Mouse (Mus musculus) mesoderm, embryonic 11.5 days (tissue): ENCODE measurements around the gene Hs1bp3.

Source experiments
- DNase-seq: peaks from one replicate; pipeline ENCODE4 v3.0.0-alpha.2; 2012; ENCODE audit warnings: low read depth, low spot score

The Hs1bp3 gene

DNA sequence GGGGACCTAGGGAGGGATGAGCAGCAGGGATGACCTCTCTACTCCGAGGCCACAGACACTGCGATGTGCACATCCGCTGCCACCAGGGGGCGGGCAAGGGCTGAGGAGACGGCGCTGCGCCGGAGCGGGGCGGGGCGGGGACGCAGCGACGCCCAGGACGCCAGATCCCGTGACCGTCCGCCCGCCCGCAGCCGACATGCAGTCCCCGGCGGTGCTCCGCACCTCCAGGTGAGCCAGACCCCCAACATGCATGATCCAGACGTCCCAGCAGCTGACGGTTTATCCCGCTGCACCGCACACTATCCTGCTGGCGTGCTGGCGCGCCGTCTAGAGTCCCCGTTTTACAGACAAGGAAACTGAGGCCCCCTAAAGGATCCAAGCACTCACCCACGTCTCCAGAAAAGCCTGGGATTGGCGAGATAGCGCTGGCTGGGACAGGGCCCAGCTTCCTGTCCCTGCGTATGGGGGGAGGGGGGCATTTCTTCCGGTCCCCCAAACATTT lies at the start of gene Hs1bp3:
Gene Hs1bp3, plus strand, starts transcription at position 163 of the 502 bp plus-strand sequence.
- DNase-seq = peak; percentile 89

DNA sequence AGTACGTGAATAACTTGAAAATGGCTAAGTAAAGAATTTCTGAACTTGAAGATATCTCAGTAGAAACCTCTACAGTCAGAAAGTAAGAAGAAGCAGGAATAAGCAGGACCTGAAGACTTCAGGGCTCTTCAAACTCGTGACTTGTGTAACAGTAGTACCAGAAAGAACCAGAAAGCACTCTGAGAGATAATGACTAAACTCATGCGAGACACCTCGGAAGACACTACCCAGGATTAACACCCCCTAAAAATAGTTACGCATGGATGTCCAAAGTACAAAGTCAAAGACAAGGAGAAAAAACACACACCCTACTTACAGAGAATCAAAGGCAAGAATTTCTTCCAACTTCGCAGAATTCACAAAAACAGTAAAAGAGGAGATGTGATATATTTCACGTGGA lies 46.9 kb upstream of the Hs1bp3 start:
- no peak for DNase-seq

DNA sequence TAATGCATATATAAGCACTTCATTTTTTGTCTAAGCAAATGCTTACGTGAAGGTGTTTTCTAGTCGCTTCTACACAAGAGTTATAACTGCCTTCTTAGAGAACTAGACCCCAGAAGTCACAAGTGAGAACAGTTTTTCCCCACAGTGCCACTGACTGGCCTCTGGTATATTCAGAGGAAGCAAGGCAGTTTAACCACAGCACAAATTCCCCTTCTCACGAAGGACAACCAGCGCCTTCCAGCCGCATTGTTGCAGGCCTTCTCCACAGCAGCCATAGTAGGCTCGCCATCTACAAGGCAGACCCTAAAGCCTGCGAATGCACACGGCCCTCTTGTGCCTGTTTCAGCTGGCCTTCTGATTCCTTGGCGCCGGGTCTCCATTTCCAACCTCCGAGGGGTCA lies 43.6 kb upstream of the Hs1bp3 start:
- DNase-seq = no peak

DNA sequence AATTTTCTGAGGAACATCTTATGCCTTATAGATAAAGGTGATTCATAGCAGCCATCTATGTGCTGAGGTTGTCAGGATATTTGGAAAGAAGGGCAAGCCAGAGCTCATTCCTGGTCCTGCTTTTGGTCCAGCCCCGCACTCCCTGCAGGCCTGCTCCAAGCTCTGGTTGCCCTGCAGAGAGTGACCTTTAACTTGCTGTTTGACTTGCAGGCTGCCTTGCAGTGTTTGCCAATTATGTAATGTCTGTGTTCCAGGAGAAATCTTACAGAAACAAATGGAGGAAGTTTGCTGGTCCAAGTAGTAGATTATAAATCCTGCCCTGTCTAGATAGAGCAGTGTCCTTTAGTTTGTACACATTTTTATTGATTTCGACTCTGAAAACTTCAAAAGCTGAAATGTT lies 41.8 kb upstream of the Hs1bp3 start:
- no peak for DNase-seq

DNA sequence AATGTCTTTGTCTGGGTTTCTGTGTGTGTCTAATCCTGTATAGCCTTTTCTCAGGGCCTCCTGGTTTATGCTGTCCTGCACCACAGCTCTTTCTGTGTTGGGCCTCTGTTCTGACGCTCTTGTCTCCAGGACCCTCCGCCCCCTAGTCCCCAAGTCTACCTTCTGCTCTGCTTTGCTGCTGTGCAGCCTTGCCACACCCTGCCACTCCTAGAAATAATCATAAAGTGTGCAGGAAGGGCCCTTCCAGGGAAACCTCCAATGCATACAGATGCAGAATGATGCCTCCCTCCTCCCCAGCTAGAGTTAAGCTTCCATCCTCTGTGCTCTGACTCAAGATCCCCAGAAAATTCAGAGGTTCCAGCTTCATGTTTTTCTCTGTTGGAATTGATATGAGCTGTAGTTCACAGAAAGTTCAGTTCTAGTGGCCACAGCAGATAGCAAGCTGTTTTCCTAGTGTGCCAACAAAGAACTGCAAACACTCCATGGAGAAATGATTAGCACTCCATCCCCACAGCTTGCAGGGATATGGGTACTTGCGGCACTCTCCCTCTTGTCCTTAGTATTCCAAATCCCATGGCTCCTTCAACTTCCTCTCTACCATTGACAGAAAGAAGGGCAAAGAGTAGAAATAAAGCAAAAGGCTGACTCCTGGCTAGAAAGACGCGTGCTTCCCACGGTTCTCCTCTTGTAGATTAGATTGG lies 39.6 kb upstream of the Hs1bp3 start:
- DNase-seq = no peak

DNA sequence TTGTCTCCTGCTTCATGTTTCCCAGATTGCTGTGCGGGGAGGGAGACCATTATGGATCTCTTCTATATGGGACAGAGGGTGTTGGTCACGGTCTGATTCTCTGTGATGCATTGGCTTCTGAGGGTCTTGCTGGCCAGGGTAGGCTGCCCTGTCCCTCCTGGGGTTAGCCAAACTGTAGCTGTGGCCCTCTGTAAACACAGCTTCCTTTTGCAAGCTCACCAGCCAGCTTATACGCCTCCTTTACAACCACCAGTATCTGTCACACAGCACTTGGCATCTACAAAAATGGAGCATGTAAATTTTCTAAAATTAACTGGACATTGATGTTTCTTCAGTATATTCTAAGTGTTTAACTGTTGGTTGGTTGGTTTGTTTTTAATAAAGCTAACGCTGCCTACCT lies 37.8 kb upstream of the Hs1bp3 start:
- no peak for DNase-seq

DNA sequence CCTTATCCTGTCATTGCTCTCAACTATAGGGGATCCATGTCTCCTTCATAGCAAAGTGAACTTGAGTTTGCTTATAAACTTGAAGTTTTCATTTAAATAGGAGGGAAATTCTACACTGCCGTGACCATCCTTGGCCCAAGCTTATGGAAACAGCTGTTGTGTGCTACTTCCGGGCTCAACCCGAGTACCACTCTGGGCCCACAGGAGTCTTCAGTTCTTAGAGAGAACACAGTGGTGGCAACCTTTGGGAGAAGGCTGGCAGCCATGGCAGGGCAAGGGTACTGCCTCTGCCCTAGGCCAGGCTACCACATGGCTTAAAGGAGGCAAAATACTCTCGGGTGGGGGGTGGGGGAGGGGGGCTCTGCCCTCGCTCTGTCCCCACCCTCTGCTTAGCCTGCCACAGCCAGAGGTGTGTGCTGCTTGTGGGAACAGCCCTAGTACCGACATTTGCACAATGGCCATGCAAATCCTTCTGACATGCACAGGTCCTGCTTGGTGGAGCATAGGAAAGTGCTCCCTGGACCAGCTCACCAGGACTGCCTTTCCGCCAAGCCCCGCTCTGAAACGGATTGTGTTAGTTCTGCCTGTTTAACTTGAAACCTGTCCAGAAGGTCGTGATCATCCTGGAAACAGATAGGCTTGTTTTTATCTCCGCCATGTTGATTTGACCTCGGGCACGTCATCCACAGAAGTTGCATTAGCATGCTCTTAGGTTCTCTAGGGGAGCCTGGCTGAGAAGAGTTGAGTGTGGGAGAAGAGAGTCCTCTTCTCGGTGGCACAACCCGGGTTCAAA lies 31.8 kb upstream of the Hs1bp3 start:
- no peak for DNase-seq

DNA sequence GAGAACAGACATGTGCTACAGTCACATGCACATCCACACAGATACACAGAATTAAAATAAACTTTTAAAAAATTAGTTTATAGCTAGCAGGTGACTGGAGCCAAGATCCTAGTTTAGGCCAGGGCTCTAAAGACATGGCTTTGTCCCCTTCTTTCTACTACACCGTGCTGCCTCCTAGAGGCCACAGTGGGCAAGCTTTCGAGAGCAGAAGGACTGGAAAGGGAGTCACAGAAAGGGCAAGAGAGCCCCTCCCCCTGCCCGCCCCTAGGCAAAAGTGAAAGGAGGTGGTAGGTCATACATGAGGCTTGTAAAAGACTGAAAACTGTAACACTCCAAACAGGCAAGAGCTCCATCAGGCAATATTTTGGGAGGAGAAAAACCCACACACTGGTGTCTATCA lies 25.3 kb upstream of the Hs1bp3 start:
- no peak for DNase-seq

DNA sequence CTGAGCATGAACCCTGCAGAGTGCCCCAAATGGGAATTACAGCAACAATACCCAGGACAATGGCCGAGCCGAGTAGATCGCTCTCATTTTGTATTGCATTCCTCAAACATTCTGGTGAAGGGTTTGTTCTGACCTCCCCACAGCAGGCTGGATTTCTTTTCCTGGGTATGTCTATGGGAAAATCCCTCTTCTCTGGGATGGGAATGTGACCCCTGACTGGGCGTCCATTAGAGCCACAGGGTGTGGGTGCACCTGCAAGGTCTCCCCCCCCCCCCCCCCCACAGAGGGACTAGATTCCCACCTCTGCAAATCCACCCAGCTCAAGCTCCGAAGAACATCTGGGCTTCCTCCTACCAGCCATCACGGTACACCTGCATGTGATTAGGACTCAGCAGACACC lies 24.1 kb upstream of the Hs1bp3 start:
- no peak for DNase-seq

DNA sequence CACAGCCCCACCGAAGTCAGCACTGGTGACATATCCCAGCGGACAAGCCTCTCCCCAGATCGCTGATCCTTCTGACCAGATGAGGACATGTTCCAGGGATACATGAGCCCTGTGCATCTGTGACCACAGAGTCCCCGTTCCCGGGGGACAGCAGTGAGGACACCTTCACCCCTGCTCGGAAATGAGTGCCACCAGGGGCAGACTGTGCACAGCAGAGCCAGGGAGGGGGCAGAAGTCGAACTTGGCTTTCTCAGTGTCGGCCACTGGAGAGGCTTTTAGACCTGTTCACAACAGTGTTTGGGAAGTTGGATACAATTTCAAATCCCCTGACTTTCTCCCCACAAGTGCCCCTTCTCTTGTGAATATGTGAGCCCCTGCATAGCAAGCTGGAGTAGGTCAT lies 23.7 kb upstream of the Hs1bp3 start:
- DNase-seq = no peak

DNA sequence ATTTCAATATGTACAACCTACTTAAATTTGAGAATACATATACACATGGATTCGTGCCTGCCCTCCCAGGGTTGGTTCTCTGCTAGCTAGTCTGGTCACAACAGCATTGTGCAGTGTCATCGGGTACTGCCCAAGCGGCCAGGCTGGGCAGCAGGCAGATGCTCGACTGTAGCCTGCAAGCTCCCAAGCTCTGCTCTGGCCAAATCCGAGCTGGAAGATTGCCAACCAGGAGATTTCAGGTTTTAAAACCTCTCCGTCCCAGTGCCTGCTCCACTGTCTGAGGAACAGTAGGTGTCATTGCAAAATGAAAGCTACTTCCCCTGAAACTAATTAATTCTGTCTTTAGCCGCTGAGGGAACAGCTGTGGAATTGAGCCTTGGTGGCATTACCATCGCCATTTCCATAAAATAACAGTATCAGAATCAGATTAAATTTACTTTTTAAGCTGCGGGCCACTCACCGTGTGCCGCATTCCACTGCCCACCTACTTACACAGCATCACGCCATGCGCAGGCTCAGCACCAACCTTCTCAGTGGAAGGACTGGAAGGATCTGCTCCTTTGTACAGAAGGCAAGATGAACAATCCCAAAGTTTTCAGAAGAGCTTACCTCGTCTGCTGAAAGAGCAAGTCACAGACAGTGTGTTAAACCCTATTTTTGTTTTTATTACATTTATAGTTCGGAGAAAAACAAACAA lies 21.9 kb upstream of the Hs1bp3 start:
- no peak for DNase-seq

DNA sequence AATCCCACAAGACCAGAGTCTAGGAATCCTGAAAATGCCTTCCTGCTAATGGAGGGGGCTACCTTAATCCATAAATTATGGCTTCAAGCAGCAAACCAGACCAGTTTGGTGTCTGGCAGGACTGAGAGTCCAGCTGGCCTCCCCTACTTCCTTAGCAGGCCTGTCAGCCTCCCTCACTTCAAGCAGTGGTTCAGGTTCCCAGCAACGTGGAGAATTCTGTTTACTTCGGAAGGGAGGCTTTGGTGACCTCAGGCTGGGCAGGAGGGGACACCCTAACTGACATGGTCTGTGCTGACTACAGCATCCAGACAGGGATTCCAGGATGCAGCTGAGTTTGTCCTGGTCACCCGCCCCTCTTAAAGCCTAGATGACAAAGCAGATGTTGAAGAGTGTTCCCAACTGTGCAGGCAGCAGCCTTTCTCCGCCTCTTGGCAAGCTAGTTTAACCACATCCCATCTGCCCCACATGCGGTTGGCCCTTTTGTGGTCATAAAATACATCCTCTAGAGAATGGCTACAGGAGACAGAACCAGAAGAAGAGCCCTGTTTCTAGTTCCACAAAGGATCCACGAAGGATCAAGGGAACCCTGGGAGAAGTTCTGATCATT lies 17.8 kb upstream of the Hs1bp3 start:
- DNase-seq = no peak

DNA sequence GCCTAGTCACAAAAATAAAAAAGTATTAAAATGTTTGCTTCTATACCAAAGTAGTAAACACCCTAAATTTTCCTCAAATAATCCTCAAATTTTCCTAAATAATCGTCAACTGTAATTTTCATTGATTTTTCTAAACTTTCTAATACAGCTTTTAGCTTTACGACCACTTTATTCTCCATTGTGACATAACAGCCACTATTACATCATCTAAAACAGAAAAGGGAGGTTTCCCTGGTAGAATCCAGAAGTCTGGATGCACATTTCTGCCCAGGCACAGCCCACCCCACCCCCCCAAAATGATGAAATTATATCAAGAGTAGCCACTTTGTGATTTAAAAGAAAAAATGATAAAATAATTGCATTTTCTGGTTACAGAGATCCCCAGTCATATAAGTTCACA lies 17.1 kb upstream of the Hs1bp3 start:
- no peak for DNase-seq

DNA sequence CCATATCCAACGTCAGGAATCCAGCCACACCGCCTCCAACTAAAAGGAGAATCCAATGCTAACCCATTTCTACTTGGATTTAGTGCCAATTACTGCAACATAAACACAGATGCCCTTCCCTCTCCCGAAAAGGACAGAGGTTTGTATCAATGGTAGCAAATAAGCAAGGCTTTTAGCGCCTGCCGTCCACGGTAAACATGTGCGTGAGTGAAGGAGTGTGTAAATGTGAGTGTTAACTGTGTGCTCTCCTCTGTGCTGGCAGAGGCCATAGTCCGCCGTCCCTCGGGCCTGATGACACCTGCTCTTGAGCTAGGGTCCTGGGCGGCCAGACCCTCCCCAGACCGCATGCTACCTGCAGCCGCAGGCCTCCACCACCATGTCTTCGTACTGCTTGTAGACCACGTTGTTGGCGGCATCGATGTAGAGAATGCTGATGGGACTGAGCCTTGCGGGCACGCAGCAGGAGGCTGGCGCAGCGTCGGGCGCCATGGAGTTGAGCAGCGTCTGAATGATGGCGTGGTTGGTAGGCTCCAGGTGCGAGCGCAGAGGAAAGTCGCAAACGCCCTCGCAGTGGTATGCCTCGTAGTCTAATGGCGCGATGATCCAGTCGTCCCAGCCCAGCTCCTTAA lies 15.5 kb upstream of the Hs1bp3 start:
- DNase-seq = no peak

DNA sequence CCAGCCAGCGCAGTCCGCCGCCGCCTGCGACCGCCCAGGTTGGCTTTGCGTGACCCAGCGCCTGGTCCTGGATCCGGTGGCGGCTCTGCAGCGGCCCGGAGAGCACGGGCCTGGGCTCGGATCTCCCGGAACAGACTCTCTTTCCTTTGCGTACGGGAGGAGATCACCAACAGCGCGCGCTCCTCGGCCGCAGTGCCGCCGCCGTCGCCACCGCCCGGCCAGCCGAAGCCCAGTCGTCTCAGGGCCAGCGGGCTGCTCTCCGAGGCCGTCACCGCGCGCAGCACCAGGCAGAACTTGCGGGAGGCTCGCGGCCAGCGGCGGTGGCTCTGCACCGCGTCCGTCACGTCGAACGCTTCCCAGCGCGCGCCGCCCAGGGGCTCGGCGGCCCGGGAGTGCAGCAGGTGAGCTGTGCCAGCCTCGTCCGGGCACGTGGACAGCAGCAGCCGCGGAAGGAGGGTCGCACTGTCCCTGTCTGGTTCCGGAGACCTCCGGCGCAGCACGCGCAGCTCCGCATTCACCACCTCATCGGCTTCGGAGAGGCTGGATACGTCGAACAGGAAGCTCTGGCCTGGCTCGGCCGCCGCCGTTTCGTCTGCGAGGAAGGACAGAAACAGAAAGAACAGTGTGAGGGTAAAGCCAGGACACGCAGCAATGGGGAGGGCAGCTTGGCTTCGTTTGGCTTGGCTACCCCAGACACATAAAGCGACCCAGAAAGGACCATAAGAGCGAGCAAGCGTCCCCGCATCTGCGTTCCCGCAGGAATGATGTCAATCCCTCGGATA lies 14.7 kb upstream of the Hs1bp3 start:
- no peak for DNase-seq

DNA sequence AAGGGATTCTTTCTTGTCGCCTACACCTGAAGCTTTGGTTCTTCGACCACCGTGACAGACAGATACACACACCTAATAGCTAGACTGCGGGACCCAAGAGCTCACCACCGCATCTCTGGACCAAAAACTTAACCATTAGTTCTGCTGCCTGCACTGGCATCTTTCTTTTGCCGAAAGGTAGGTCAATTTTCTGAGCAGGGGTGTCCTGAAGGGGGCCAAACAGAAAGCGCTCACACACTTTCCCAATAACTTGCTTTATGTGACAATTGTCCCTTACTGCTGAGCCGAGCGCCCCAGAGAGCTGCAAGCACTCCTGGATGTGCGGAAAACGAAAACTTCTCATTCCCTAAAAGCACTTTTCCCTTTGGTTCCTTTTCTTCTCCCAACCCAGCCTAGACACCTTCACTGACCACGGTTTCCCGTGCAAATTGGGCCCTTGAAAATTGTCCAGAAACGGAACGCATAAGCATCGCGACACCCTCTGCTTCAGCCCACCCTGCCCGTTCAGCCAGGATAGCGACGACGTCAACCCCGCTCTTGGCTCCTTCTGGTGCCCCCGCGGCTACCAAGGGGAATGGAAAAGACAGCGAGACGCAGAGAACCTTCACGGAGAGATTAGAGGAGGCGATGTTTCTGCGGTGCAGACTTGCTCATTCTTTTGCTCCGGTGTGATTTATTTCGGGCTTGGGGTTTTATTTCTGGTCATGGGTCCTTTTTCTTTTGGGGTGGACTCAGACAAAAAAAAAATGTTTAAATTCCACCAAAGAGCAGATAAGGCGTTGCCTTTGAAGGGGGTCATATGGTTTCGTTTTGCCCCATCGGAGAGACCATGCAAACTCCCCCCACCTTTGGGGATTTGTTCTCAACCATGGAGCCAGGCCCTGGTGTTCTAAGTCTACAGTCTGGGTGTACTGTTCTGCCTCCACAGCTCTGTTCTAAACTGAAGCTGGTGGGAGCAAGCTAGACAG lies 13.8 kb upstream of the Hs1bp3 start:
- DNase-seq = no peak

DNA sequence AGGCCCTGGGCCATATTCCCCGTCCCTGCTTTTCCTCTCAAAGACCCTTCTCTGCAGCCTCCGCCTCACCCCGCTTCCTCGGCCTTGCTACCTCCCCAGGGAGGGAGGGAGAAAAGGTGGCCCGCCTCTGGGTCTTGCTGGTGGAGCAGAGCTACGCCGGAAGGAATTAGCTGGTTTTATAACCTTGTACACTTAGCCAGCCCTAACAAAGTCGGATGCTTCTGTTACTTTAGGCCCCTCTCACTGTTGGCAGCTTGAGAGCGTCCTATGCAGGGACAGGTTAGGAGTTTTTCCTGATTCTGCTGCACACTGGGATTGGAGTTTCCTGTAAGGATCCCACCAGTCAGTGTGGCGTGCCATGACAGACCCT lies 13.1 kb upstream of the Hs1bp3 start:
- DNase-seq = no peak

DNA sequence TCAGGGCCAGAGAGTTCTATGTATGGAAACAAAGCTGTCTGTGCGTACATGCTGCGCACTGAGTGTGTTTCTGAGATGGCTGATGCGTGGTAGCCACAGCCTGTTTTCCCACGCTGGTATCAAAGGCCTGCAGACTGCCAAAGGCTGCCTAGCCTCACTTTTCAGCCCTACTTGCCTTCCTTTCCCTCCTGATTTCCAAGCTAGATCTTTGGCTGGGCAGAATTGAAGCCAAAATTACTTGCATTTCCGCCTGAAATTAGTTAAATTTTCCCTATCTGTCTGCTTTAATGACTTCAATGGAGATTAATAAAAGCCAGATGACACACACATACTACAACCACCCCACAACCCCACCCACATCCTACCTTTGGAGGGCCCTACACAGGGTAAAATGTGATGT lies 12.7 kb upstream of the Hs1bp3 start:
- no peak for DNase-seq

DNA sequence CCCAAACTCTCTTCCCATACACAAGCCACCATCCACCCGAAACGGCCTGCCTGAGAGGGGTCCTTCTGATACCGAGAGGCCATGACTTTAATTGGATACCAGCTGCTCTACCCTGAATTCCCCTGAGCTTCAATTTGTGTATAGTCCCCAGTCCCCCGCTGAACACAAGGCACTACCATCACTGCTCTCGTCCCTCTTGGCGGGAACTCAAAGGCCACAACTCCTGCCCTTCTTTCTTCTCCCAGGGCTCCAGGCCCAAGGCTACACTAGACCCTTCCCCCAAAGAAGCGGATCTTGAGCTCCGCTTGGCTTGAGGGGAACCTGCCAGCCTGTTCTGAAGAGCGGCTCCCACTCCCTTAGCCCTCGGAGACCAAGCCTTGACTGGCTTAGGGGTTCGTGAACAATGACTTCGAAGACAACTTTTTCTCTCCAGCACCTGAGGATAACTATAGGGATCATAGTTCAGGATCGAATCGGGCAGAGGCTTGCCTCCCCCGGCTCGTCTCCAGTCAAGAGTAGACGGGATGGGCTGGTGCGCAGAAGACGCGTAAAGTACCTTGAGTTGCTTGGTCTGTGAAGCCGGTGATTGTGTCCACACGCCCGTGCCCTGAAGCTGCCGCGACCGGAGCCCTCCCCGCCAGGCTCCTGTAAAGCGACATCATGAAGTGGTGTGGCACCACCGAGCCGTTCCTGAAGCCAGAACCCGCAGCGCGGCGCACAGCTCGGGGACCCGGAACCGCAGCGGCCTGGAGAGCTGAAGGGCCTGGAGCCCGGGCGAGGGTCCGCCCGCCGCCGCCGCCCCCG lies 12.0 kb upstream of the Hs1bp3 start:
- DNase-seq = no peak
